ENCODE assay signal across 8 mouse cellular contexts in genomic region chr5:110859013-110859650, GRCm38 (mm10). TPM values are rescaled to one million over a fixed set of nuclear protein-coding genes. Genes with fewer than 3 reads are reported as not detected.
DNase-seq lines count a peak whose midpoint lies in the region; ATAC-seq lines count a peak whose summit lies in the region.

No protein-coding gene starts in this region.

- no peaks in the 10 kb centered on the region for H3K9me3 ChIP-seq in embryonic facial prominence, embryonic 11.5 days (replicated peaks; ENCODE audit: control insufficient read depth, low read length)
- H3K9me3 ChIP-seq in heart, embryonic 13.5 days = no peaks in the 10 kb centered on the region
- H3K9me3 ChIP-seq in kidney, embryonic 14.5 days (ENCODE audit: control insufficient read depth, low read length) = no peaks in the 10 kb centered on the region
- H3K9me3 ChIP-seq in midbrain, embryonic 12.5 days = no peaks in the 10 kb centered on the region

- WGBS in embryonic facial prominence, embryonic 11.5 days = 46% methylated on average over 13 of the region's 13 CpGs
- 32% methylated on average over 13 of the region's 13 CpGs for WGBS in heart, embryonic 13.5 days
- WGBS in kidney, embryonic 14.5 days = 29% methylated on average over 13 of the region's 13 CpGs
- 62% methylated on average over 13 of the region's 13 CpGs for WGBS in midbrain, embryonic 12.5 days

- peak; percentile 66 for DNase-seq in ovary, adult 18-20 months (ENCODE audit: low spot score)
- no peak for DNase-seq in ovary, postnatal 10 days (ENCODE audit: low spot score)
- DNase-seq in embryonic facial prominence, embryonic 11.5 days (ENCODE audit: low spot score) = peak; percentile 54
- no peak for DNase-seq in natural killer cell, adult 2 months (ENCODE audit: low spot score in 2 of 2)
- no peak for DNase-seq in thymus, postnatal 4 days

- no peak for ATAC-seq in embryonic facial prominence, embryonic 11.5 days (replicated peaks; ENCODE audit: insufficient number of reproducible peaks, low FRiP score, low TSS enrichment, low read depth)
- peak; percentile 51; the same call in 1 of the 2 replicates for ATAC-seq in heart, embryonic 13.5 days (ENCODE audit: extremely low read depth, insufficient number of reproducible peaks, low FRiP score, low TSS enrichment)
- peak; percentile 80 for ATAC-seq in kidney, embryonic 14.5 days (ENCODE audit: low FRiP score, low TSS enrichment)
- no peak for ATAC-seq in midbrain, embryonic 12.5 days (ENCODE audit: low FRiP score, low read depth)

- no peaks in the 10 kb centered on the region for H3K27me3 ChIP-seq in embryonic facial prominence, embryonic 11.5 days (ENCODE audit: control insufficient read depth, insufficient read depth, low read length)
- no peaks in the 10 kb centered on the region for H3K27me3 ChIP-seq in heart, embryonic 13.5 days (replicated peaks)
- no peaks in the 10 kb centered on the region for H3K27me3 ChIP-seq in kidney, embryonic 14.5 days (ENCODE audit: control insufficient read depth, insufficient read depth, low read length)
- no peaks in the 10 kb centered on the region for H3K27me3 ChIP-seq in midbrain, embryonic 12.5 days

- H3K4me1 ChIP-seq in embryonic facial prominence, embryonic 11.5 days (ENCODE audit: control insufficient read depth, insufficient read depth, low read length) = no peaks in the 10 kb centered on the region
- H3K4me1 ChIP-seq in heart, embryonic 13.5 days = peaks cover 29% of the 10 kb centered on the region
- 0 out of 2 replicates have a peak, but pooled peaks cover 5% of the 10 kb centered on the region for H3K4me1 ChIP-seq in kidney, embryonic 14.5 days (ENCODE audit: control insufficient read depth, insufficient read depth, low read length)
- no peaks in the 10 kb centered on the region for H3K4me1 ChIP-seq in midbrain, embryonic 12.5 days

- peak overlapping the region; percentile 48 for H3K27ac ChIP-seq in embryonic facial prominence, embryonic 11.5 days (replicated peaks; ENCODE audit: low read depth, low read length)
- H3K27ac ChIP-seq in heart, embryonic 13.5 days (replicated peaks) = peak overlapping the region; percentile 83
- H3K27ac ChIP-seq in kidney, embryonic 14.5 days (ENCODE audit: low read depth, low read length) = peak overlapping the region; percentile 76
- peak overlapping the region; percentile 50; the same call in 1 of the 2 replicates for H3K27ac ChIP-seq in midbrain, embryonic 12.5 days (replicated peaks)

- no peaks in the 10 kb centered on the region; the same call in 1 of the 2 replicates for H3K36me3 ChIP-seq in embryonic facial prominence, embryonic 11.5 days (replicated peaks; ENCODE audit: control insufficient read depth, insufficient read depth, low read depth, low read length)
- H3K36me3 ChIP-seq in heart, embryonic 13.5 days = peaks cover 47% of the 10 kb centered on the region
- H3K36me3 ChIP-seq in kidney, embryonic 14.5 days (ENCODE audit: control insufficient read depth, insufficient read depth, low read length) = peaks cover 28% of the 10 kb centered on the region
- peaks cover 26% of the 10 kb centered on the region for H3K36me3 ChIP-seq in midbrain, embryonic 12.5 days

- H3K4me3 ChIP-seq in embryonic facial prominence, embryonic 11.5 days (ENCODE audit: low read depth, low read length) = no peak overlapping the region
- peak overlapping the region; percentile 36 for H3K4me3 ChIP-seq in heart, embryonic 13.5 days
- peak overlapping the region; percentile 17 for H3K4me3 ChIP-seq in kidney, embryonic 14.5 days (ENCODE audit: low read length)
- no peak overlapping the region for H3K4me3 ChIP-seq in midbrain, embryonic 12.5 days

- no peak overlapping the region for H3K4me2 ChIP-seq in embryonic facial prominence, embryonic 11.5 days (ENCODE audit: low read depth, low read length)
- peak overlapping the region; percentile 56 for H3K4me2 ChIP-seq in heart, embryonic 13.5 days
- H3K4me2 ChIP-seq in kidney, embryonic 14.5 days (replicated peaks; ENCODE audit: low read depth, low read length) = no peak overlapping the region; the same call in 1 of the 2 replicates
- H3K4me2 ChIP-seq in midbrain, embryonic 12.5 days (replicated peaks) = no peak overlapping the region

- no peak overlapping the region for H3K9ac ChIP-seq in embryonic facial prominence, embryonic 11.5 days (replicated peaks; ENCODE audit: low read length)
- peak overlapping the region; percentile 65 for H3K9ac ChIP-seq in heart, embryonic 13.5 days
- H3K9ac ChIP-seq in kidney, embryonic 14.5 days (ENCODE audit: low read depth, low read length) = no peak overlapping the region
- H3K9ac ChIP-seq in midbrain, embryonic 12.5 days (replicated peaks) = 0 out of 2 replicates have a peak overlapping the region, but pooled peaks have one; percentile 12

RNA-seq across cellular contexts. Expression of gene Chek2, which starts 19.4 kb away (rescaled TPM):
- polyA plus RNA-seq in embryonic facial prominence, embryonic 11.5 days (2014; fragmentation: Nextera tagmentation; extraction: Ambion mirVana) = 24.7 and 25.5 TPM in 2 replicates
- polyA plus RNA-seq in heart, embryonic 13.5 days (2015; fragmentation: Nextera tagmentation; extraction: Ambion mirVana) = 18.2 and 19.8 TPM in 2 replicates
- polyA plus RNA-seq in kidney, embryonic 14.5 days (2014; fragmentation: Nextera tagmentation; extraction: Ambion mirVana) = 36.2 and 37.5 TPM in 2 replicates
- polyA plus RNA-seq in midbrain, embryonic 12.5 days (2016; fragmentation: Nextera tagmentation; extraction: Ambion mirVana) = 24.2 and 28.7 TPM in 2 replicates

RNA-seq across cellular contexts. Expression of gene Hscb, which starts 19.6 kb away (rescaled TPM):
- 27.1 and 28.7 TPM in 2 replicates for polyA plus RNA-seq in embryonic facial prominence, embryonic 11.5 days (2014; fragmentation: Nextera tagmentation; extraction: Ambion mirVana)
- 28.3 and 29.7 TPM in 2 replicates for polyA plus RNA-seq in heart, embryonic 13.5 days (2015; fragmentation: Nextera tagmentation; extraction: Ambion mirVana)
- polyA plus RNA-seq in kidney, embryonic 14.5 days (2014; fragmentation: Nextera tagmentation; extraction: Ambion mirVana) = 31.0 and 31.3 TPM in 2 replicates
- 20.5 and 21.6 TPM in 2 replicates for polyA plus RNA-seq in midbrain, embryonic 12.5 days (2016; fragmentation: Nextera tagmentation; extraction: Ambion mirVana)

RNA-seq across cellular contexts. Expression of gene Ttc28, which starts 20.5 kb away (rescaled TPM):
- 11.7 and 12.0 TPM in 2 replicates for polyA plus RNA-seq in embryonic facial prominence, embryonic 11.5 days (2014; fragmentation: Nextera tagmentation; extraction: Ambion mirVana)
- polyA plus RNA-seq in heart, embryonic 13.5 days (2015; fragmentation: Nextera tagmentation; extraction: Ambion mirVana) = 5.7 and 7.6 TPM in 2 replicates
- 19.3 and 24.7 TPM in 2 replicates for polyA plus RNA-seq in kidney, embryonic 14.5 days (2014; fragmentation: Nextera tagmentation; extraction: Ambion mirVana)
- polyA plus RNA-seq in midbrain, embryonic 12.5 days (2016; fragmentation: Nextera tagmentation; extraction: Ambion mirVana) = 24.7 and 24.8 TPM in 2 replicates

RNA-seq across cellular contexts. Expression of gene Ulk1, which starts 49.2 kb away (rescaled TPM):
- 27.4 and 29.2 TPM in 2 replicates for polyA plus RNA-seq in embryonic facial prominence, embryonic 11.5 days (2014; fragmentation: Nextera tagmentation; extraction: Ambion mirVana)
- 10.6 and 11.8 TPM in 2 replicates for polyA plus RNA-seq in heart, embryonic 13.5 days (2015; fragmentation: Nextera tagmentation; extraction: Ambion mirVana)
- 33.6 and 34.6 TPM in 2 replicates for polyA plus RNA-seq in kidney, embryonic 14.5 days (2014; fragmentation: Nextera tagmentation; extraction: Ambion mirVana)
- 36.5 and 37.5 TPM in 2 replicates for polyA plus RNA-seq in midbrain, embryonic 12.5 days (2016; fragmentation: Nextera tagmentation; extraction: Ambion mirVana)

Comparison
In these comparisons a context has a peak if more than half of its experiments do, and no peak if none do; other contexts are left out.
1. DNase-seq: peak in ovary, adult 18-20 months (single experiment) and embryonic facial prominence, embryonic 11.5 days (single experiment); none in ovary, postnatal 10 days (single experiment), natural killer cell, adult 2 months (0 of 2) and thymus, postnatal 4 days (single experiment).
2. ATAC-seq: peak in heart, embryonic 13.5 days (single experiment) and kidney, embryonic 14.5 days (single experiment); none in embryonic facial prominence, embryonic 11.5 days (single experiment) and midbrain, embryonic 12.5 days (single experiment).
3. H3K4me3 ChIP-seq: peak in heart, embryonic 13.5 days (single experiment) and kidney, embryonic 14.5 days (single experiment); none in embryonic facial prominence, embryonic 11.5 days (single experiment) and midbrain, embryonic 12.5 days (single experiment).
4. H3K9ac ChIP-seq: peak in heart, embryonic 13.5 days (single experiment) and midbrain, embryonic 12.5 days (single experiment); none in embryonic facial prominence, embryonic 11.5 days (single experiment) and kidney, embryonic 14.5 days (single experiment).
5. Peak in every context shown above with its lines, with median percentiles within 50 percentile points of each other: H3K27ac ChIP-seq.